Mouse (Mus musculus): ENCODE data around the gene Miox. TPM values are rescaled to one million over a fixed set of nuclear protein-coding genes. Genes with fewer than 3 reads are reported as not detected.

Gene Miox
- polyA plus RNA-seq, 1 experiment from 2014 or later, result not detected

DNA sequence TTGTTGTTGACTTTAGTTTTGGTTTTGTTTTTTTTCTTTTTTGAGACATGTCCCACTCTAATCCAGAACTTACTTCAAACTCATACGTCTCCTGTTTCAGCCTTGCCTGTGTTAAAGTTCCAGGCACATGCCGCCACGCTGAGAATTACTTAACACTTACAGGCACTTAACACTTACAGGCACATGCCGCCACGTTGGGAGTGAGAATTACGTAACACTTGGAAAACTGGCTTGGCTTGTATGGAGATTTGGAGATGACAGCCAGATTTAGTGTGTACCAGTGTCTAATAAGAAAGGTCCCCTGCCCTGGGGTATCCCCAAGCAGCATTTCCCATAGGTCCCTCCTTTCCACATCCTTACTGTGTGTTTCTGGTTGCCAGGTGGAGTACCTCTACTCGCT is 28.9 kb downstream of the Miox start:
- no peaks in the 10 kb centered on the region for H3K9me3 ChIP-seq (ENCODE audit: control insufficient read depth, low read length)
- H3K27ac ChIP-seq (replicated peaks; ENCODE audit: low read depth, low read length), result no peak overlapping the region
- no peak for DNase-seq (ENCODE audit: low spot score)
- no peak overlapping the region for H3K4me2 ChIP-seq (ENCODE audit: low read depth, low read length)
- H3K9ac ChIP-seq (ENCODE audit: low read depth, low read length), result no peak overlapping the region
- no peaks in the 10 kb centered on the region for H3K27me3 ChIP-seq (replicated peaks; ENCODE audit: control insufficient read depth, insufficient read depth, low read length)
- WGBS, result 85% methylated on average over 7 of the region's 7 CpGs
- ATAC-seq (ENCODE audit: low read depth), result no peak
- H3K36me3 ChIP-seq (ENCODE audit: control insufficient read depth, insufficient read depth, low read length), result peaks cover 88% of the 10 kb centered on the region
- no peak overlapping the region for H3K4me3 ChIP-seq (ENCODE audit: low read depth, low read length)
- no peaks in the 10 kb centered on the region for H3K4me1 ChIP-seq (ENCODE audit: control insufficient read depth, insufficient read depth, low read length)

DNA sequence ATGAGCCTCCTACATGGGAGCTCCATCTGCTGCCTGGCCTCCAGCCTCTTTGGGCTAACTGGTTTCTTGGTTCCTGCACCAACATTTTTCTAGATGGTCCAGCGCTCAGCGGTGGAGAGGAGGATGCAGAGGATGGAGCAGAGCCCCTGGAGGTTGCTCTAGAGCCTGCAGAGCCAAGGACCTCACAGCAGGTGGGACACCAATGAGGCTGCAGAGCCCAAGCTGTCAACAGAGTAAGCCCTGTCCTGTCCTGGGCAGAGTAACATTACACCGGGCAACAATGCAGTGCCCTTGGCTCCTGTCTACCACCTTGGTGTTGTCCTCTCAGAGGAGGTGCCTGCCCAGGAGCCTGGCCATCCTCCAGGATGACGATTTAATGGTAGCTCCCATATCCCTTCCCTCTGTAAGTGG is 30.9 kb downstream of the Miox start:
- WGBS, result 88% methylated on average over 4 of the region's 4 CpGs
- Histone ChIP-seq H3K36me3 (ENCODE audit: control insufficient read depth, insufficient read depth, low read length) (peaks cover 98% of the 10 kb centered on the region), H3K9ac (ENCODE audit: low read depth, low read length) (no peak overlapping the region), H3K27ac (replicated peaks; ENCODE audit: low read depth, low read length) (no peak overlapping the region), H3K4me3 (ENCODE audit: low read depth, low read length) (no peak overlapping the region), H3K4me1 (ENCODE audit: control insufficient read depth, insufficient read depth, low read length) (no peaks in the 10 kb centered on the region), H3K27me3 (replicated peaks; ENCODE audit: control insufficient read depth, insufficient read depth, low read length) (no peaks in the 10 kb centered on the region), H3K4me2 (ENCODE audit: low read depth, low read length) (no peak overlapping the region), H3K9me3 (ENCODE audit: control insufficient read depth, low read length) (no peaks in the 10 kb centered on the region)
- DNase-seq (ENCODE audit: low spot score), result no peak
- ATAC-seq (ENCODE audit: low read depth), result no peak

DNA sequence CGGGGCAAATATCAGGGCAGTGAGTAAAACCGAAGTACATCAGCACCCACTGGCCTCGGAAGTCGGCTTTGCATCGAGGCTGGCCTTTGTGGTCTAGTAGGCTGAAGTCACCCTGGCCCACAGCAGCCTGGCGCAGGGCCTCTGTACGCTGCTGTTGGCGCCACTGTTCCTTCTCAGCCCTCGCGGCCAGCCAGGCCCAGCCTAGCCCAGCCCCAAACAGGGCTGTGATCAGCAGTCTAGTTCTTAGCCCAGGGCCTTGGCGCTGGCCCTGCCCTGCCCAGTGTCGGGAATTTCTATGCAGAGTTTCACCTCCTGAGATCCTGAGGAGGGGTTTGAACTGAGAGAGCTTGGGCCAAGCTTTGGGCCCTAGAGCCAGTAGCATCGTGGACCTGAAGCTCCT is 37.9 kb downstream of the Miox start:
- WGBS, result 88% methylated on average over 13 of the region's 13 CpGs
- no peak overlapping the region for H3K4me2 ChIP-seq (ENCODE audit: low read depth, low read length)
- no peak overlapping the region for H3K27ac ChIP-seq (replicated peaks; ENCODE audit: low read depth, low read length)
- ATAC-seq (ENCODE audit: low read depth) (no peak), DNase-seq (ENCODE audit: low spot score) (no peak)
- H3K36me3 ChIP-seq (ENCODE audit: control insufficient read depth, insufficient read depth, low read length), result peaks cover 57% of the 10 kb centered on the region
- H3K4me3 ChIP-seq (ENCODE audit: low read depth, low read length), result no peak overlapping the region
- peaks cover 8% of the 10 kb centered on the region; the same call in 1 of the 2 replicates for H3K4me1 ChIP-seq (ENCODE audit: control insufficient read depth, insufficient read depth, low read length)
- H3K9ac ChIP-seq (ENCODE audit: low read depth, low read length), result no peak overlapping the region
- H3K27me3 ChIP-seq (replicated peaks; ENCODE audit: control insufficient read depth, insufficient read depth, low read length), result peaks cover 18% of the 10 kb centered on the region
- no peaks in the 10 kb centered on the region for H3K9me3 ChIP-seq (ENCODE audit: control insufficient read depth, low read length)

DNA sequence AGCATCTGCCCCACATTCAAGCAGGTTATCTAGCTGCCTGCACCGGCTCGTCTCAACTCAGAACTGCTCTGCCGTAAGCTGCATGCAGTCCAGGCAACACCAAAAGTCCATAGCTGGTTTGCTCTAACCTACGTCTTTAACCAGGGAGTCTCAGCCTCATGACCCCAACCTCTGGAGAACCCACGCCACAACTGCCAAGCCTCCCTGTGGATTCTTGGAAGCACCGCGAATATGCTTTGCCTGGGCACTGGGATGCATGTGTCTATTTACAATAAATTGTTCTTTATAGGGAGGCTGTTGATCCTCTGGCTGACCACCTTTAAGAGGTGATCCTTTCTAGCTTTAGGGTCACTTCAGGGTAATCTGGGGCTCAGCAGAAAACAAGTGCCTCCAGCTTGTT is 38.3 kb downstream of the Miox start:
- peaks cover 53% of the 10 kb centered on the region for H3K36me3 ChIP-seq (ENCODE audit: control insufficient read depth, insufficient read depth, low read length)
- H3K9ac ChIP-seq (ENCODE audit: low read depth, low read length), result peak overlapping the region; percentile 84

DNA sequence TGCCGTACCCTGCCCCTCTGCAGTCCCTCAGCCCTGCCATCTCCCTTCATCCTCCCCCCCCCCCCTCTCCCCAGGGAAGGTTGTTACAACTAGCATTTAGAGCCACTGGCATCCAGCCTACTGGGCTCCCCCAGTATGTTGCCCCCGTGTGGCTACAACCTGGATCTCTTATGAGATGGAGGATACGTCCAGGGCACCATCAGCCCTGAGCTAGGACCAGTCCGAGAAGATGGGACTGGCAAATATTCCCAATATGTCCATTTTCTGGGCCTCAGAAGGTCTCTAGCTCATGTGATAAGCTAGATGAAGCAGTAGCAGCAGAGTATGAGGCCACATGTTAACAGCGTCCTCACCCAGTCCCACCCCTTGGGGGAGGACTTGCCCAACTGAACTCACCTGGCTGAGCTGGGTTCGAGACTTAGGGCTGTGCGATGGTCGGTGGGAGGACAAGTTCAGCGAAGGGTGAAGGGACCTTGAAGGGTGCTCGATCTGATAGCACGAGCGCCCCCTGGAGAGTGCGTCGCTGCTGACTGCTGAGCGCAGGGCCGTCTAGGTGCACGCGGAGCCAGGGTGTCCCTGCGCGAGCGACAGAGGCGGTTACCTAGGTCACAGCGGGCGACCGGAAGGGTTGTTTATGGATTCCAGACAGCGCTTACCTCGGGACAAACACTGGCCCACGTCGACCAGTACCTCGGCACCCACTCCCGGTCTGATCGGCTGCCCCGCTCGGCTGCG is 39.0 kb downstream of the Miox start:
- Histone ChIP-seq H3K36me3 (ENCODE audit: control insufficient read depth, insufficient read depth, low read length) (peaks cover 46% of the 10 kb centered on the region), H3K4me2 (ENCODE audit: low read depth, low read length) (peak overlapping the region; percentile 92), H3K27me3 (replicated peaks; ENCODE audit: control insufficient read depth, insufficient read depth, low read length) (peaks cover 29% of the 10 kb centered on the region), H3K9ac (ENCODE audit: low read depth, low read length) (peak overlapping the region; percentile 84), H3K4me1 (ENCODE audit: control insufficient read depth, insufficient read depth, low read length) (peaks cover 8% of the 10 kb centered on the region; the same call in 1 of the 2 replicates), H3K27ac (replicated peaks; ENCODE audit: low read depth, low read length) (peak overlapping the region; percentile 86), H3K4me3 (ENCODE audit: low read depth, low read length) (peak overlapping the region; percentile 72), H3K9me3 (ENCODE audit: control insufficient read depth, low read length) (no peaks in the 10 kb centered on the region)
- DNase-seq (ENCODE audit: low spot score) (peak; percentile 89), ATAC-seq (ENCODE audit: low read depth) (peak; percentile 90)
- WGBS, result 1% methylated on average over 24 of the region's 35 CpGs

More for the DNA sequence above, 38.3 kb downstream of the Miox start:
- DNase-seq (ENCODE audit: low spot score) (no peak), ATAC-seq (ENCODE audit: low read depth) (no peak)
- Histone ChIP-seq H3K4me3 (ENCODE audit: low read depth, low read length) (peak overlapping the region; percentile 72), H3K27me3 (replicated peaks; ENCODE audit: control insufficient read depth, insufficient read depth, low read length) (peaks cover 23% of the 10 kb centered on the region), H3K4me1 (ENCODE audit: control insufficient read depth, insufficient read depth, low read length) (peaks cover 8% of the 10 kb centered on the region; the same call in 1 of the 2 replicates), H3K9me3 (ENCODE audit: control insufficient read depth, low read length) (no peaks in the 10 kb centered on the region), H3K4me2 (ENCODE audit: low read depth, low read length) (peak overlapping the region; percentile 92), H3K27ac (replicated peaks; ENCODE audit: low read depth, low read length) (no peak overlapping the region)
- 78% methylated on average over 7 of the region's 7 CpGs for WGBS

DNA sequence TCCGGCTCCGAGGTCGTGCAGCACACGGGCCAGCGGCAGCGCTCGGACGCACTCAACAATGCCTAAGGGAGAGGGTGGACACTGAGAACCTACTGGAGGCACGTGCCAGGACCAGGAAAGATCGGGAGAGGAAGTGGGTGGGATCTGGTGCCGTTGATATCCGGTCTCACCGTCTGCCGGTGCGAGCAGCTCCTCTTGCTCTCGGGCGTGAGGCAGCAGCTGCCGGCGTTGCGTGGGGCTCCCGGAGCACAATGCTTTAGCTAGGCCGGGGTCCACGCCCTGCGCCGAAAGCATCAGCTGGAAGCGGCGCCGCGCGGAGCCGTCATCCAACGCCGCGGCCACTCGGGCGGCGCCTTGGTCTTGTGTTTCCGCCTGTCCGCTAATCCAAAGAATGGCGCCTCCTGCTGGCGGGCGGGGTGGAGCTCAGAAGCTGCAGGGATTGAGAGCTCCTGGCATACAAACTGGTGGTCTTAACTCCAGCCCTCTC is 39.6 kb downstream of the Miox start, which contains the start of gene Sco2:
Sco2 (minus strand) TSS at position 85 of the 487 bp plus-strand sequence.
- peaks cover 35% of the 10 kb centered on the region for H3K27me3 ChIP-seq (replicated peaks; ENCODE audit: control insufficient read depth, insufficient read depth, low read length)
- peaks cover 40% of the 10 kb centered on the region for H3K36me3 ChIP-seq (ENCODE audit: control insufficient read depth, insufficient read depth, low read length)
- H3K9ac ChIP-seq (ENCODE audit: low read depth, low read length), result peak within 1 kb of the TSS; percentile 84
- DNase-seq (ENCODE audit: low spot score) (peak; percentile 90), ATAC-seq (ENCODE audit: low read depth) (peak; percentile 81)
- H3K4me1 ChIP-seq (ENCODE audit: control insufficient read depth, insufficient read depth, low read length), result peaks cover 14% of the 10 kb centered on the region; the same call in 1 of the 2 replicates
- H3K9me3 ChIP-seq (ENCODE audit: control insufficient read depth, low read length), result no peaks in the 10 kb centered on the region
- WGBS, result 1% methylated on average over 26 of the region's 42 CpGs
- H3K4me3 ChIP-seq (ENCODE audit: low read depth, low read length), result peak within 1 kb of the TSS; percentile 72
- H3K4me2 ChIP-seq (ENCODE audit: low read depth, low read length), result peak within 1 kb of the TSS; percentile 92
- peak within 1 kb of the TSS; percentile 86 for H3K27ac ChIP-seq (replicated peaks; ENCODE audit: low read depth, low read length)

DNA sequence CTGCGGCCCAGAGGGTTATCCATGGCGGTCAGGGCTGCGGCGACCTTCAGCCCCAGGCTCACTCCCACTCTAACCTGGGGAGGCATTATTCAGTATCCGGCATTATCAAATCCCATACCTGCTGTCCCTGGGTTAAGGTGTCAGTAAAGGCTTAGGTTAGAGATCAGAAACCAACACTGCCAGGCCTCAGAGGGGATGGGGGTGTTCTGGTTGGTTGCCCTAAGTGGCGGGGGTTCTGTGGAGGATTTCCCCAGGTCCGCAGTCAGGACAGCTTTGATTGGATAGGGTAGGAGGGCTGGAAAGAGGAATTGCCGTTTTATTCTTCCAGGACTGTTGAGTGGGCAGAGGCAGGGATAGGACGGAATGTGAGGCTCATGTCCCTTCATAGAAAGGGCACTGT is 40.1 kb downstream of the Miox start:
- Histone ChIP-seq H3K9ac (ENCODE audit: low read depth, low read length) (peak overlapping the region; percentile 84), H3K9me3 (ENCODE audit: control insufficient read depth, low read length) (no peaks in the 10 kb centered on the region), H3K4me2 (ENCODE audit: low read depth, low read length) (peak overlapping the region; percentile 92), H3K4me3 (ENCODE audit: low read depth, low read length) (peak overlapping the region; percentile 72), H3K4me1 (ENCODE audit: control insufficient read depth, insufficient read depth, low read length) (peaks cover 19% of the 10 kb centered on the region; the same call in 1 of the 2 replicates), H3K27ac (replicated peaks; ENCODE audit: low read depth, low read length) (peak overlapping the region; percentile 86; the same call in 1 of the 2 replicates), H3K36me3 (ENCODE audit: control insufficient read depth, insufficient read depth, low read length) (peaks cover 35% of the 10 kb centered on the region), H3K27me3 (replicated peaks; ENCODE audit: control insufficient read depth, insufficient read depth, low read length) (peaks cover 41% of the 10 kb centered on the region)
- DNase-seq (ENCODE audit: low spot score) (no peak), ATAC-seq (ENCODE audit: low read depth) (no peak)
- 49% methylated on average over 9 of the region's 9 CpGs for WGBS

DNA sequence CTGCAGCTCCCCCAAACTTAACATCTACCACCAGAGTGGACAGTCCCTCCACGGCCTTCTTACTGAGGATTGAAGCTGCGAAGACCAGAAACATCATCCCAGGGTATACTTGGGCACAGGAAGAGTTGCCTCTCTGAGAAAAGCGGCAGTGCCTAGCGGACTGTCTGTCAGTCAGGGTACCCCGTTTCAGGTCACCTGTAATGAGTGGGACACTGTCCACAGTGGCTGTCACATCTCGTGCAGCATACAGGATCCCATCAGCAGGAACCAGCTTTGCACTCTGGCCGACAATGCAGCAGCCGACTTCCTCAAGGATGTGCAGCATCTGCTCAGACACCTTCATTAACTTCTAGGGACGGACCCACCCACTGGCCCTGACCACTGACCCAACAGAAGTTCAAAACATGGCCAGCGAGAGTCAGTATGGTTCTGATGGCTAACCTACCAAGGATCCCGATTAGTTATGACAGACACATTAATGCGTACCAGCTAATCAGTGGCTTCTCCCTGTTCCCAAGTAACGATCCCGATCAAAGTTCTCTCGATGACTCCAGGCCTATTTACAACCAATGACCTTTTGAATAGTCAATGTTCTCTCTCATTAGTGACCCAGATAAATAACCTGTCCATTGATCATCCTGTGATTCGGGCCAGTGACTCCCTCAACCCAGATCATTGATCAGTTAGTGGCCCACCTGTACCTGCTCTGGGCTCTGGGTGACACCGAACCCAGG is 40.8 kb downstream of the Miox start:
- no peak overlapping the region for H3K27ac ChIP-seq (replicated peaks; ENCODE audit: low read depth, low read length)
- no peak overlapping the region for H3K9ac ChIP-seq (ENCODE audit: low read depth, low read length)
- peaks cover 20% of the 10 kb centered on the region; the same call in 1 of the 2 replicates for H3K4me1 ChIP-seq (ENCODE audit: control insufficient read depth, insufficient read depth, low read length)
- ATAC-seq (ENCODE audit: low read depth) (no peak), DNase-seq (ENCODE audit: low spot score) (no peak)
- peak overlapping the region; percentile 92; the same call in 1 of the 2 replicates for H3K4me2 ChIP-seq (ENCODE audit: low read depth, low read length)
- WGBS, result 92% methylated on average over 17 of the region's 17 CpGs
- H3K27me3 ChIP-seq (replicated peaks; ENCODE audit: control insufficient read depth, insufficient read depth, low read length), result peaks cover 47% of the 10 kb centered on the region
- no peak overlapping the region for H3K4me3 ChIP-seq (ENCODE audit: low read depth, low read length)
- no peaks in the 10 kb centered on the region for H3K9me3 ChIP-seq (ENCODE audit: control insufficient read depth, low read length)
- peaks cover 28% of the 10 kb centered on the region for H3K36me3 ChIP-seq (ENCODE audit: control insufficient read depth, insufficient read depth, low read length)
